Mouse (Mus musculus): ENCODE data around the gene Prim2. TPM values are rescaled to one million over a fixed set of nuclear protein-coding genes. Genes with fewer than 3 reads are reported as not detected.
A peak's percentile ranks its signal among the peaks of the same experiment; 100 is the strongest.

Prim2 gene
- total RNA-seq (2014; fragmentation: Nextera tagmentation) (77.0 and 93.7 TPM in 2 replicates), total RNA-seq (2017) (86.3 and 90.7 TPM in 2 replicates)

DNA sequence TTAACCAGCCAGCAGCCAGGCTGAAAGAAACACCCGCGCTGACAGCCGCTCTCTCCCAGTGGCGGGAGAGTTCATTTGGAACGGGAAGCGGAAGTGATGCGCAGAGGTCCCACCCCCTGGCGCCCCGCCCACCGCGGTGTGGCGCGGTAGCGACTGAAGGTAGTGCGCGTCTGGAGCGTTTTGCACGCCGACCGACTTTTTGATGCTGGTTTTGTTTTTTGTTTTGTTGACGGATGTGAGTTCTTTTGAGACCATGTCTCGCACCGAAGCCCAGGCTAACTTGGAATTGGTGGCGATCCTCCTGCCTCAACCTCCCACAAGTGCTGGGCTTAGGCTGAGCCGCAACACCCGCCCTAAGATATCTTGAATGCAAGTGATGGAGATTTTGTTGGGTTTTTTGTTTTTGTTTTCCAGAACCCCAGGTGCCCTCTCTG is at the start of gene Prim2:
Gene Prim2, minus strand, starts transcription at position 88 of the 434 bp plus-strand sequence.
- ATAC-seq (replicated peaks; ENCODE audit: poor library complexity, severe bottlenecking): peak; percentile 84

DNA sequence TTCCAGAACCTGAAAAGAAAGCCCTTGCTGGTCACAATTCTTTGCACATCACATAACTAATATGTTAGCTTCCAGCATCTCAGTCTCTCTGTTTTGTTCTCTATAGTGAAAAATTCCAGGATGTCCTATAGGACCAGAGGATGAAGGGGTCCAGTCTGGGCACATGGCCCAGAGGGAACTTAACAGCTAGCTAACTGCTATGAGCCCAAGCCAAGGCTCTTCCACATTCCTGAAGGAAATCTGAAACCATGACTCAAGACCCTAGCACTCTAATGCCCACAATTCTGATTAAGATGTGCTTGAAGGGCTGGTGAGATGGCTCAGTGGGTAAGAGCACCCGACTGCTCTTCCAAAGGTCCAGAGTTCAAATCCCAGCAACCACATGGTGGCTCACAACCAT is 48.0 kb upstream of the Prim2 start:
- ATAC-seq (replicated peaks; ENCODE audit: poor library complexity, severe bottlenecking): no peak

DNA sequence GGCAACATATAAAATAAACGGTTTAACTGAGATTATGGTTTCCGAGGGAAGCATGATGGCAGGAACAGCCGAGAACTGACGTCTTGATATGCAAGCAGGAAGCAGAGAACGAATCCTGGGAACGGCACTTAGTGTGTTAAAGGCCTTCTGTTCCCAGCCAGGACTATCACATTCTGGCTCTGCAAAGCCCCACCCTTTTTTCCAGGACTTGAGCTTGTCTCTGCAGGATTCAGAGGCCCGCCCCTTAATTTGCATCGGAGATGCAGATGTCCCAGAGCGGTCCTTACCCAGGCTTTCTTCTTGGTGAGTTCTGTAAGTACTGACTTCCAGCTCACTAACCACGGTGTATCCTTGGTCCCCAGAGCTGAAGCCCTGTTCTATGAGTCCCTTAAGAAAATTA is 45.2 kb upstream of the Prim2 start:
- ATAC-seq (replicated peaks; ENCODE audit: poor library complexity, severe bottlenecking): no peak

DNA sequence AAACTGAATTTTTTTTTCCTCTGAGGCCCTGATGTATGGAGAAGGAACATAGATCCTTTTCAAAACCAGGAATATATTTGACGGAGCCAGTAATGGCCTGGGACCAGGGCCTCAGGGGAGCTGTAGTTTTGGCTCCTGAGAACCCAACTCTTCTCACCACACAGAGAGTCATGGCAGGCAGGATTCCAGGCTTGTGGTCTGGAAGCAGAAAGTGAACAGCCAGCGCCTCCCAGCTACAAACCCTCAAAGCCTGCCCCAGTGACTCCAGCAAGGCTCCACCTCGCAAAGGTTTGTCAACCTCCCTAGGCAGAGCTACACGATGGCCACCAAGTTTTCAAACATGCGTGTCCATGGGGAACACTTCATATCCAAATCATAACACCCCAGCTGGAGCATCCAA is 42.4 kb upstream of the Prim2 start:
- ATAC-seq (replicated peaks; ENCODE audit: poor library complexity, severe bottlenecking): no peak

DNA sequence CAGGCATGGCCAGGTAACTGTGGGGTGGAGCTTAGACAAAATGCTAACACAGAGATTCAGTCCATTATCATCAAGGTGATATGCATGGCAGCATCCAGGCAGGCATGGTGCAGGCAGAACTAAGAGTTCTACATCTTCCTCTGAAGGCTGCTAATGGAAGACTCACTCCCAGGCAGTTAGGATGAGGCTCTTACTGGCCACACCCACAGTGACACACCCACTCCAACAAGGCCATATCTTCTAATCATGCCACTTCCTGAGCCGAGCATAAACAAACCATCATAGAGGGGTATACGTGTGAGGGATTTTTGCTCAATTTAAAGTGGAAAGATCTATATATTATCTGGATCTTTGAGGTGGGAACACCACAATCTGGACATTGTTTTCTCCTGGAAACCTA is 40.0 kb upstream of the Prim2 start:
- ATAC-seq (replicated peaks; ENCODE audit: poor library complexity, severe bottlenecking): no peak

DNA sequence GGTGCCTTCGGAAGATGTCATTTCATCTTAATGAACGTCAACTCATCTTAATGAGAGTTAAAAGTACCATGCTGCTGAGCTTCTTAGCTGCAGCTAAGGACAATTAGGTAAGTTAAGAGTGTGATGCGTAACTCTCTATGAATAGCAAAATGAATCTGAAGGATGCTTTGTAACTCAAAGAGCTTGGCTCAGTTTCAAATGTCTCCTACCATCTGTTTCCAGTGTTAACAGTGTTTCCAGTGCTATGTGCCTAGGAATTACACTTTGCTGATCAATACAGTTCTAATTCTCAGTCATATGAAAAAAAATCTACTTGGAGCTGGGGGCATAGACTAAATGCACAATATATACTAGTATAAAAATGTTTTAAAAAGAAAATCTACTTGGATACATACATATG is 31.6 kb upstream of the Prim2 start:
- ATAC-seq (replicated peaks; ENCODE audit: poor library complexity, severe bottlenecking): no peak

DNA sequence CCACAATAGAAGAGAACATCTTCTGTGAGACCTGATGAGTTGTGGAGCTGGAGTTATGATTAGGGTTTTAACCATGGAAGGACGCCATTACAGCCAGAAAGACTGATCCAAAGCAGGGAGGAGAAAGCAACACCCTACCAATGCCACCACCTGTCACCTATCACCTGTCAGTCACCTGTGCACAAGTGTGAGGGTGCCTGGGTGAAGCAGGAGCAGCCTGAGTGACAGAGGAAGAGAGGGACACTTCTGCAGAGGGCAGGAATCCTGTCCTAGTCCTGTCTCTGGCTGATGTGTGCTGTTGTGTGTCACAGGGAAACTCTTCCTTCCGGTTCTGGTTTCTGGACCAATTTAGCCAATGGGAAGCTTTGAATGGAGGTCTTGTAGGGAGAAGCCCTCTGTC is 26.4 kb upstream of the Prim2 start:
- no peak for ATAC-seq (replicated peaks; ENCODE audit: poor library complexity, severe bottlenecking)

DNA sequence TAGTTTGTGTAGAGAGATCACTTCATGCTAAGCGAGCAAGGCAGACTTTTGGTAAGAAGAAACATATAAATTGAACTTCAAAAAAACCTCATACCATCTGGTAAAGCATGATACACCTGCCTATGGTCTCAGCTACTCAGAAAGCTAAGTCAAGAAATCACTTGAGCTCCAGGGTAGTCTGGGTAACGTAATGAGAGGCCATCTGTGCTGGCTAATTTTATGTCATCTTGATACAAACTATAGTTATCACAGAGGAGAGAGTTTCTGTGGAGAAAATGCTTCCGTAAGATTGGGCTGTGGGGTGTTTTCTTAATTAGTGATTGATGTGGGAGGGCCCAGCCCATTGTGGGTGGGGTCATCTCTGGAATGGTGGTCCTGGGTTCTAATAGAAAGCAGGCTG is 24.3 kb upstream of the Prim2 start:
- ATAC-seq (replicated peaks; ENCODE audit: poor library complexity, severe bottlenecking): no peak

DNA sequence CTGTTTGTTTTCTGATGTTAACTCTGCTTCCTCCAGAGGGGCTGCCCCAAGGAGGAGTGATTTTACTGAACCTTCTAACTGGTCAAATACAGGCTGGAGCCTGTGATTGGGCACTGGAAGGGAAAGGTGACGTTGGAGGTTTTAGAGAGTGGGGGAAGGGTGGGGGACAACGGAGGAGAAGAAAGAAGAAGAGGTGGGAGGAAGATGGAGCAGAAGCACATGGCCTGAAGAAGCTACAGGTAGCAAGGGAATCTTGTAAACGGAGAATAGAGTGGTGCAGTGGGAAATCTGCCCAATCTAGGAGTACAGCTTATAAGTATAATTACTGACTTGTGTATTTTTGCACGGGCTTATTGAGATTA is 20.5 kb upstream of the Prim2 start:
- no peak for ATAC-seq (replicated peaks; ENCODE audit: poor library complexity, severe bottlenecking)

DNA sequence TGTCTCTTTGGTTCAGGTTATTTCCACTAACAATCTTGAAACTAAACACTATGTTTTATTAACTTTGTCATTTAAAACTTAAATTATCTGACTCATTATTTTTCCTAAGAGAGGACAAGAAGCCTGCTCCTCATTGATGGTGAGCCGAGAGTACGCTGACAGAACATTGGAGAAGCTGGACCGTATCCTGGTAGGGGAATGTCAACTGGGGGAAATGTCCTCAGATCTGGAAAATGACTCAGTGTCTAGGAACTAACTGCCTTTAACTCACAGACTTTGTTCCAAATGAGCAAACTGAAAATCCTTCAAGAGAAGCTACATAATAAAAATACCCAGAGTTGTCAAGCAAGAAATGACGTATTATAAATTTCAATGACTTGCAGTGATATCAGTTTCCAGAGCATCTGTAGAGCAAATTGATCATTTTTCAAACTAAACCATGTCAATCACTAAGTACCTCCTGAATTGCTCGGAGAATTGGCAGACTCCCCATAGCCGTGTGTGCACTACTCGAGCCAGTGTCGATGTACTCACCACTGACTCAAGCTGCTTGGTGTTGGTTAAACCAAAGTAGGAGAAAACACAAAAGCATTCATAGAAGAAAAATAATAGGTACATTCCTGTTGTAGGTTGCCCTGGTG is 20.0 kb upstream of the Prim2 start:
- no peak for ATAC-seq (replicated peaks; ENCODE audit: poor library complexity, severe bottlenecking)

DNA sequence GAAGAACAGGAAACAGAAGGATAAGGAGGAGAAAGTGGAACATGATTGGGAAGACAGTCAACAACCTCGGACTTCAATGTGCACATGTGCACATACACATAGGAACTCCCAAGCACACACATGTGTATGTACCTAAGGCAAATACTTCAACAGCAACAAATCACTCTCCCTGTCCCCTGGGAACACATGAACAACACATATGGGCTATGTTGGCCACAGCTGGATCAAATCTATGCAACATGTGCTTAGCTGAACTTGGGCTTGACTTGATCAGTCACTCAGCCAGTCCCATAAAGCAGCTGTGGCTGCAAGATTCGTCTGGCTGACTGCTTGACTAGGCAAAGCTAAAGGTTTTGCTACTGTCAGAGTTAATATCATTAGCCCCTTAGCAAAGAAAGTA is 19.2 kb upstream of the Prim2 start:
- ATAC-seq (replicated peaks; ENCODE audit: poor library complexity, severe bottlenecking): no peak

DNA sequence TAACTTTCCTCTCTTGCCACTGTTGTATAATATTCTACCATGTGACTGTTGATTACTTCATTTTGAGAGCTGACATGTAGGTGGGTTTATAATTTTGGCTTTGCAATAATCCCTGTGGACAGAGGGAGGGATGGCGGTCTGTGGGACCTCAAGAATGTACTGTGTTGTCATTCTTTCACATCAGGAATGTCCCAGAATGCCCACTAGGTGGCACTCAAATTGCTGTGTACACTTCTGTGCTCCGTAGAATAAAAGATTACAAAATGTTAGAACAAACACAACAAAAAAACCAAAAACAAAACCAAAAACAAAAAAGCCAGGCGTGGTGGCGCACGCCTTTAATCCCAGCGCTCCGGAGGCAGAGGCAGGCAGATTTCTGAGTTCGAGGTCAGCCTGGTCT is 14.9 kb upstream of the Prim2 start:
- ATAC-seq (replicated peaks; ENCODE audit: poor library complexity, severe bottlenecking): peak; percentile 93

DNA sequence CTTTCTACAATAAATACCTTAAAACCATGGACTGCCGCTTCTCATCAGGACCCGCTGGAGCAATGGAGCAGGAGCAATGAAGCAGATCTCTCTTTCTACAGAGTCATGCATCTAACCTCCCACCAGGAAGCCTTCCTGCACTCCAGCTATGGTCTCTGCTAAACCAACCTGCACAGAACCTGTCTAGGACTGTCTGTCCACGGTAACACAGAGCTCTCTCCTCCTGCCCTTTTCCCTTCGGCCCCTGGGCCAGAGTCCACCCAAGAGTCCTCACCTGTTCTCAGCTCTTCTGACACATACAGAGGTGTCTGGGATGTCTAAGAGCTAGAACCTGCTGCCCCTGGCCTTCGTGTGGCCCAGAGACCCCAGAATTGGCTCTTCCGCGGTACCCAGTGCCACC is 11.3 kb upstream of the Prim2 start:
- no peak for ATAC-seq (replicated peaks; ENCODE audit: poor library complexity, severe bottlenecking)

DNA sequence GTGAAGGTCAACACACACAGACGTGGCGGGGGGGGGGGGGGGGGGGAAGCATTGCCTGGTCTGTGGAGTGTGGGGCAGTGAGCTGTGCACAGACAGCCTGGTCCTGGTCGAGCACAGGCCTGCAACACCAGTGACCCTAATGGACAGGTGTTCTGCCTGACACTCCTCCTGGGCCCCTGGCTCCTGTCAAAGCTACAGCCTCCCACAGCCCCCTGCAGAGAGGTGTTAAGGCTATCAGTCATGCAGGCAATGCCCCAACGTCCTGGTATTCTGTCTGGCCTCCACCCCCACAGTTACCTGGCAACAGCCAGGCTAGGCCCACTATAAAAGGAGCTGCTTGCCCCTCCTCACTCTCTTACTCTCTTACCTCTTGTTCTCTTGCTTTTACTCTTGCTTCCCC is 10.8 kb upstream of the Prim2 start:
- no peak for ATAC-seq (replicated peaks; ENCODE audit: poor library complexity, severe bottlenecking)

DNA sequence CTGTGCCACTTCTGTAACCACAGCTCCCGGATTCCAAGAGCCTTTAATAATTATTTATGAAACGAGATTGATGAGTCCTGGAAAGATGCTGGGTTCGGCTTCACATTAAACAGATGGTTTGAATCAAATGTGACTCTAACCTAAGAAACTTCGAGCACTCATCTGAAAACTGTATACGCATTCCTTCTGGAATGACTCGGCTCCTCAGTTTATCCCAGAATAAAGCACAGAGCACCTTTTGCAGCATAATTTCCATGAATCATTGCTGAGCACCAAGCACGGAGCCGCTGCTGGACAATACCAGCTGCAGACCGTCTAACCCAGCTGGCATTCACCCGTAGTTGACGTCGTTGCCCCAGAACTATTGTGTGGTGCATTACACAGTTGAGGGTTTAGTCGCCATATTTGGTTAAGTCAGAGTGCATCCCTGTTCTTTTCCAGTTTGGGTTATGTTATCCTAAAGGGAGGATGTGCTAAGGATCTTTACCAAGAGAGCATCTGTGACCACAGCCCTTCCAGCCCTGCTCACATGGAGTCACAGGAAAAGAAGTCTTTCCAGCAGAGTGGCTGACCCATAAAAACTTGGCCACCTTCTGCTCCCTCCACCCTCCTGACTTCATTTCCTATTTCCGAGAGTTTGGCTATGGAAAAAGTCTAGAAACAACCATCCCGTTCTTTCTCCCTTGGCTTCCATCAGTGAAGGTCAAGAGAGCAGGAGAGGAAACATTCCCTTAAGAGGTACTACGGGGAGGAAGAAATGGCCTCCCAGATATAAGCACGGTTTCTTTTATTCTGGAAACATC is 3.8 kb upstream of the Prim2 start:
- no peak for ATAC-seq (replicated peaks; ENCODE audit: poor library complexity, severe bottlenecking)

DNA sequence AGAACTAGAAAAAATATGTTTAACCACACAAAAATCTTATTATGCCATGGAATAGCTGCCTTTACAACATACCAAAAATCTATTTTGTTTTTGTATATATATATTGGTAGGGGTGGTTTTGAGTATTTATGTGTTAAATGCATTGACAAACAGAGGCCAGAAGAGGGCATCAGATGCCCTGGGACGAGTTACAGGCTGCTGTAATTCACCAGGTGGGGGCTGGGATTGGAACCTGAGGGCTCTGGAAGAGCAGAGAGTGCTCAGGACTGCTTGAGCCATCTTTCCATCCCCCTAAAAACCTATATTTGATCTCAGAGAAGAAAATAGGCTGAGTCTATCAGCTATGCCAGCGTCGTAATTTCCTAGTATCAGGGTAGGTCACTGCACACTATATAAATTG is 2.9 kb upstream of the Prim2 start:
- peak; percentile 38 for ATAC-seq (replicated peaks; ENCODE audit: poor library complexity, severe bottlenecking)

DNA sequence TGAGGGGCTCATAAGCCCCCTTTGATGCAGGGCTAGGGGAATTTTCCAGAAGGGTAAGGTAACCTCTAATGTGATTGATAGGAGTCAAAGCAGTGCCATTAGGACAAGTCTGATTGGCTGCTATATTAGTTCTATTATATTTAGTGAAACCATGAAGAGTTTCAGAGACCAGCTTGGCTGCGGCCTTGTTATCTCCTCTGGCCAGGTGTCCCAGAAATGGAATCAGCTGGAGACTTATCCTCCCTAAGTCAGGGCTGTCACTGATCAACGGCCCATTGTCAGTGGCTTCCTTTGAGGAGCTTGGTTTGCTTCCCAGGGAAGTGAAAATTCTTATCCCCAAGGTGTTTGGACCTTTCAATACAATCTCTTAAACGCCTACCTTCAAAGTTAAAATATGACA is 2.5 kb upstream of the Prim2 start:
- no peak for ATAC-seq (replicated peaks; ENCODE audit: poor library complexity, severe bottlenecking)

DNA sequence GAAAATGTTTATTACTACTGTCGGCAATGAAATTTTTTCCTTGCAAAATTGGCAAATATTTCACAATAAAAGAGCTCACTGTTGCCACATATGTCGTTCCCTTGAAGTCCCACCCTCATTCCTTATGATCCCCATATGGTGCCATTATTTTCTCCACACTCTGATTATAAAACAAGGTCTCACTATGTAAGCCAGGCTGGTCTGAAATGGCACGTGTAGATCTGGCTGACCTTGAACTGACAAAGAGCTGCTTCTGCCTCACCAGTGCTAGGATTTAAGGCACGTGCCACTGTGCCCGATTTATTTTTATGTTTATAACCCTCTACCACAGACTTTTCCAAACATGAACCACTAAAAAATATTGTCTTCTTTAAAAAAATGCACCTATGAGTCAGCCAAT is 1.8 kb upstream of the Prim2 start:
- ATAC-seq (replicated peaks; ENCODE audit: poor library complexity, severe bottlenecking): 0 out of 2 replicates have a peak, but pooled peaks have one; percentile 11

DNA sequence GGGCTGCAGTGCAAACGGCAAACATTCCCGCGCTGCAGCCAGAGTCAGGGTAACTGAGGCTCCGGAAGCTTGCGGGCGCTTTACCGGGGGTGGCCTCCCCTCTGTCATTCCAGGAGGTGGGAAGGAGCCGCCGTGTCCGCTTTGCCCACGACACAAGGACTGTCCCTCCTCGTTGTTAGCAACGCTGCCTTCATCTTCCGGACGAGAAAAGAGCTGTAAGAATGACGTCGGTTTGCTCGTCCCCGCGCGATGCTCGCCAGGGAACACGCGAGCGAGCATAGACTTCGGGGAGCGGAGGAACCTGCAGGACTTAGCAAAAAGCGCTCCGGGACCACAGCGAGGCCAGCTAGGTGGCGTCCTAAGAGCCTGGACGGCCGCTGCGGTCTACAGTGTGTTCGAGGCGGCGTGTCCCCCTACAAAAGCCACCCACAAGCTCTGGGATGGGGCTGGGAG is 595 bp upstream of the Prim2 start:
- ATAC-seq (replicated peaks; ENCODE audit: poor library complexity, severe bottlenecking): peak; percentile 74

DNA sequence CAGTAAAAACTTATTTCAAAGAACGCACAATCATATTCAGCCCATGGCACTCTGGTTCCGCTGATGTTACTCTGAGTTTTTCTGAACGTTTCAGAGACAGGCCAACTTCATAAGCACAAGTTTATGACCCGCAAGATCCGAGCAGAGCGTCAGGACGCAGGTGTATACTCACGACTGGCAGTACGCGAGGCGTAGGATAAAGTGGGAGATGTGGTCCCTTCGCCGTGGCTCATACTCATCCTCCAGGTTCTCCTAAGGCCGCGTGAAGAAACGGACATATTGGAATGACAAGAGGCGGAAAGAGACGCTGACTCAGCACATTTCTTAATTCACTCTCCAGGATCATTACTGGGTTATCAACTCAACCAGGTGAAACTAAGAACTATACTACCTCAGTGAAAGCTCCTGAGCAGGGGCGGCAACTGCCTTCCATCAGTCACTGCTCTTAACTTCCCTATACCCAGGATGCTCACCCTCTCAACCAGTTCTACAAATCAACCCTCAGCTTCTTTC is 5.9 kb downstream of the Prim2 start:
- no peak for ATAC-seq (replicated peaks; ENCODE audit: poor library complexity, severe bottlenecking)

DNA sequence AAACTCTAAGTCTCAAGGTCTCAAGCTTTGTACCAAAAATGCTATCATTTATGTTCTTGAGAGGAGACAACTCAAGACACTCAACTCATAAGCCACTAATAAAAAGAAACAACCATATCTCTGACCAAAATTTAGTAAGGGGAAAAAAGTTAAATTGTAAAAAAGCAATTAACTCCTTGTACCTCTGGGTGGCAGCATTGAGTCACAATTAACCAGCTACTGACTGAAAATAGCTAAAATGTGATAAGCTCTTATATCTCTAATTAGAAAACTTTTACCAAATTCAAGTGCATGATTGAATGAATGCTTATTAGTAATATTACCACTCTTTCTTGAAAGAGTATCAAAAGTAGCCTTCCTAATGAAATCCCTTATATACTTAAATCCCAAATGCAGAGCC is 6.4 kb downstream of the Prim2 start:
- ATAC-seq (replicated peaks; ENCODE audit: poor library complexity, severe bottlenecking): peak; percentile 78

DNA sequence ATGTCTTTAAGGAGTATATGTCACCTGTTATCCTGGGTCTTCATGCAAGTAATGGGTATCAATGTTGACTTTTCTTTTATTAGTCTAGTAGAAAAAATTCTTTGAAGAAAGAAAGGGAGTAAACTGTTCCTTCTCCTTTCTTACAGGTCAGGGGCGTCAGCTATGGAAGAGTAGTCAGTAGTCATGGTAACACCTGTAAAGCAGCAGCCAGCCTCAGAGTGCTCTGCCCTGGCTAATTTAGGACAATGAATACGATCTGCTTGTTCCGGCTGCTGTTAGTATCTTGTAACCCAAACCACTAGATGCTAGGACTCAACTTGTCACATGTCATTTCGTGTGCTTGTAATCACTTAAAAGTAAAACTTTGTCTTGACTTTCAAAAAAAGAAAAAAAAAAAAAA is 11.3 kb downstream of the Prim2 start:
- no peak for ATAC-seq (replicated peaks; ENCODE audit: poor library complexity, severe bottlenecking)
